Mouse (Mus musculus): ENCODE data around the gene Gpm6b.

DNA sequence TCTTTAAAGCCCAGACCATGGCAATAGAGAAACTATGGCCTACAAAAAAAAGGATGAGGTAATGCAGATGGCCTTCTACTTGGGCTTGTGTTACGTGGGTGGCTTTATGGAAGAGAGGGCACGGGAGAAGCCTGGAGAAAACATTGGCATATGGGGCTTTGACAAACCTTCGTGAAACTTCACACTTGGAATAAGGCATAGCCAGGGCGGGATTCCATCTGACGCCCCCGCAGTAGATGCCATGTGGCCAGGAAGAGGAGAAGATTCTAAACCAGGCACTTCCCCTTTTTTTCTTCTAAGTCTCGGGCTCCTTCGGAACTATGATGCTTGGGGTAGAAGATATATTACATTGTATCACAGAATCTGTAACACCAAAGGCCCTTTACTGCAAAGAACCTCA lies 22.0 kb upstream of the Gpm6b start:
- TF ChIP-seq GATA1 (IDR thresholded peaks at IDR 0.05; ENCODE audit: low read length): no peak
- TF ChIP-seq TAL1 (IDR thresholded peaks at IDR 0.05; ENCODE audit: low read length): no peak

All from erythroblast, embryonic 14.5 days (primary cell).